Mouse (Mus musculus) brain, embryonic 14.5 days (tissue): Measurements from ENCODE around the gene Cpt1b.

Experiments
- CTCF ChIP-seq: fragments of 200-500 bp; IDR thresholded peaks from 2 replicates; pipeline ENCODE4 v1.5.1; 2012; ENCODE audit warnings: inconsistent platforms, mild to moderate bottlenecking, moderate library complexity, borderline replicate concordance; ENCODE audit not compliant: insufficient read depth, insufficient read length; ENCODE audit errors: extremely low read depth
- POLR2A ChIP-seq: fragments of 200-500 bp; IDR thresholded peaks from 2 replicates; pipeline ENCODE4 v1.6.1; 2012; ENCODE audit warnings: mild to moderate bottlenecking, inconsistent platforms, borderline replicate concordance; ENCODE audit not compliant: poor library complexity, insufficient read depth, insufficient read length, severe bottlenecking; ENCODE audit errors: extremely low read depth

DNA sequence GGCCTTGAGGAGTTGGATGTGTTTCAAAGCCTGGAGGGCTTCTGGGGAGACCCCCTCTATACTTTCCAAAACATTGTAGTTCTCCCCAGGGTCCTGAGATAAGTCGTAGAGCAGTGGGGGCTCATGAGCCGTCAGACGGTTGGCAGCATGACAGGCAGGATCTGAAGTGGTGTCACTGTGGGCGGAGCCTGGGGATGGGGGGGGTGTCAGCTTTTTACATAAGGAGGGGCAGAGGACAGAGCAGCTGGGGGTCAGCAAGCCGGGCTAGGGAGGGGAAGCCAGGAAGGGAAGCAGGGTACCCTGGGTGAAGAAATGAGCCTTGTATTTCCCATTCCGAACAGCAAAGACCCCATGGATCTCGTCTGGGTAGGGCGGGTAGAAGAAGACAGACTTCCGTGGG lies 47.7 kb upstream of the Cpt1b start:
- TF ChIP-seq CTCF, result no peak
- TF ChIP-seq POLR2A, result no peak
